Mouse (Mus musculus) thymus, adult 2 months (tissue): ENCODE measurements at regions not wholly inside any gene's neighbourhood (a gene's known extent, or its start where the extent isn't known, plus 50 kb on each side); places are given as distances from the start of the nearest gene placed in this dataset.

Experiments
- DNase-seq: peaks from one replicate; pipeline ENCODE4 v3.0.0; 2021
- H3K27ac ChIP-seq: fragments of 200-500 bp; 2 replicates; pipeline ENCODE4 v1.5.1; 2012; ENCODE audit warnings: low read length, control low read depth; ENCODE audit not compliant: control insufficient read depth, insufficient read depth
- H3K27me3 ChIP-seq: fragments of 200-500 bp; 2 replicates; pipeline ENCODE4 v1.6.1; 2012; ENCODE audit warnings: mild to moderate bottlenecking, low read length, moderate library complexity, mixed read lengths; ENCODE audit not compliant: control insufficient read depth, insufficient read depth
- H3K36me3 ChIP-seq: fragments of 200-500 bp; 2 replicates; pipeline ENCODE4 v1.6.1; 2012; ENCODE audit warnings: mild to moderate bottlenecking, low read length, moderate library complexity; ENCODE audit not compliant: control insufficient read depth, insufficient read depth
- H3K4me1 ChIP-seq: fragments of 200-500 bp; replicated peaks from 2 replicates; pipeline ENCODE4 v1.6.1; 2012; ENCODE audit warnings: low read length; ENCODE audit not compliant: control insufficient read depth, insufficient read depth
- H3K4me3 ChIP-seq: fragments of 200-500 bp; 2 replicates; pipeline ENCODE4 v1.5.1; 2012; ENCODE audit warnings: mild to moderate bottlenecking, low read length, control low read depth, moderate library complexity; ENCODE audit not compliant: control insufficient read depth, insufficient read depth
- CTCF ChIP-seq: fragments of 200-500 bp; IDR thresholded peaks from 2 replicates; pipeline ENCODE4 v1.5.1; 2012; ENCODE audit warnings: mild to moderate bottlenecking, control low read depth, low read length, moderate library complexity, borderline replicate concordance; ENCODE audit not compliant: control insufficient read depth, poor library complexity, insufficient read depth; ENCODE audit errors: extremely low read depth
- POLR2A ChIP-seq: fragments of 200-500 bp; IDR thresholded peaks from 2 replicates; pipeline ENCODE4 v1.6.1; 2012; ENCODE audit warnings: mild to moderate bottlenecking, low read length, control low read depth, moderate library complexity; ENCODE audit not compliant: control insufficient read depth, poor library complexity, insufficient read depth; ENCODE audit errors: extremely low read depth
- WGBS: fragments of 180-500 bp; shearing (Covaris S2); methylation state at CpG from one replicate; pipeline ENCODE4 v1.1.7; 2018; 5-methylcytosine and 5-hydroxymethylcytosine counted together

GRCm38 (mm10) chr13:107641926-107642657, 402.2 kb upstream of the Smim15 start:
- Histone ChIP-seq H3K27ac (no peak overlapping the region), H3K36me3 (no peaks in the 10 kb centered on the region), H3K4me3 (no peak overlapping the region), H3K4me1 (peaks cover 5% of the 10 kb centered on the region; the same call in 1 of the 2 replicates), H3K27me3 (peaks cover 17% of the 10 kb centered on the region)
- no peak for DNase-seq
- WGBS, result 88% methylated on average over 14 of the region's 14 CpGs
- TF ChIP-seq CTCF, result no peak
- no peak for TF ChIP-seq POLR2A

DNA sequence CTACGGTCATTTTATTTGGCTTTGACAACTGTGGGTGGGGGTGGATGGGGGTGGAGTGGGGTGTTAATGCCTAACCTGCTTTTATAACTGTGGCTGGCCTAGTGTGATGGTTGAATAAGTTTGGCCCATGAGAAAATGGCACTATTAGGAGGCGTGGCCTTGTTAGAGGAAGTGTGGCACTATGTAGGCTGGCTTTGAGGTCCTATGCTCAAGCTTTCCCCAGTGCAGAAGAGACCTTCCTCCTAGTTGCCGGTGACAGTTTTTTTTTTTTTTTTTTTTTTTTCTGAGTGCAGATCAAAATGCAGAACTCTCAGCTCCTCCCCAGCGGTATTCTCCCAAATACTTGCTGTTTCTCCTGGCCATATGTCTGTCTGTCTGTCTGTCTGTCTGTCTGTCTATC, 404.6 kb upstream of the Smim15 start:
- no peak for DNase-seq
- no peaks in the 10 kb centered on the region for H3K36me3 ChIP-seq
- WGBS, result 47% methylated on average over 4 of the region's 4 CpGs

GRCm38 (mm10) chr13:107637269-107637668, 407.0 kb upstream of the Smim15 start:
- no peaks in the 10 kb centered on the region for H3K27me3 ChIP-seq
- no peaks in the 10 kb centered on the region for H3K4me1 ChIP-seq
- no peak for DNase-seq
- WGBS, result 88% methylated on average over 5 of the region's 5 CpGs
- H3K27ac ChIP-seq, result no peak overlapping the region
- H3K4me3 ChIP-seq, result no peak overlapping the region
- TF ChIP-seq CTCF, result no peak
- no peak for TF ChIP-seq POLR2A
- H3K36me3 ChIP-seq, result no peaks in the 10 kb centered on the region

More for the DNA sequence above, 404.6 kb upstream of the Smim15 start:
- Histone ChIP-seq H3K27ac (no peak overlapping the region), H3K27me3 (peaks cover under 1% of the 10 kb centered on the region; the same call in 1 of the 2 replicates), H3K4me3 (no peak overlapping the region), H3K4me1 (no peaks in the 10 kb centered on the region)
- no peak for TF ChIP-seq CTCF
- TF ChIP-seq POLR2A, result no peak

DNA sequence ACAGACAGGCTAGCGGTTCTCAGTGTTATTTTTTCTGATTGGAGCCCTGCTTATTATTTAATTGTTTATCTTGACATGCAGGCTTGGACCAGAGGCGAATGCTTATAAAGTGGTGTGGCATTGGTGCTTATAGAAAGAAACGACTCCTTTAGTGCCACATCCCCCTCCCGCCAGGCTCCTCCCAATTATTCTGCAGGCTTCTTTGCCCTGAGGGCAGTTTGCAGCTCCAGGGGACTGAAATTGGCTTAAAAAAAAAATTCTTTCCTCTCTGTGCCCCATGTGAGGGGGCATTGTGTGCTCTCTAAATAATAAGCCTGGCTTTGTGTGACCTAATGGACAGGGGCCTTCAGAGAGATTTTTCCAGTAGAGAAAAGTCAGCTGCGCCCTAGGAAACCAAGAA, 409.1 kb upstream of the Smim15 start:
- WGBS, result 93% methylated on average over 5 of the region's 5 CpGs
- TF ChIP-seq CTCF (no peak), POLR2A (no peak)

GRCm38 (mm10) chr13:107627073-107627472, 417.2 kb upstream of the Smim15 start:
- no peak for TF ChIP-seq POLR2A
- no peak for TF ChIP-seq CTCF
- Histone ChIP-seq H3K36me3 (no peaks in the 10 kb centered on the region), H3K27me3 (no peaks in the 10 kb centered on the region), H3K4me3 (no peak overlapping the region), H3K27ac (no peak overlapping the region), H3K4me1 (no peaks in the 10 kb centered on the region)
- 94% methylated on average over 2 of the region's 2 CpGs for WGBS
- no peak for DNase-seq

More for the DNA sequence above, 409.1 kb upstream of the Smim15 start:
- no peak overlapping the region for H3K4me3 ChIP-seq
- H3K36me3 ChIP-seq, result no peaks in the 10 kb centered on the region
- no peak for DNase-seq
- H3K4me1 ChIP-seq, result no peaks in the 10 kb centered on the region
- H3K27me3 ChIP-seq, result no peaks in the 10 kb centered on the region
- H3K27ac ChIP-seq, result no peak overlapping the region

DNA sequence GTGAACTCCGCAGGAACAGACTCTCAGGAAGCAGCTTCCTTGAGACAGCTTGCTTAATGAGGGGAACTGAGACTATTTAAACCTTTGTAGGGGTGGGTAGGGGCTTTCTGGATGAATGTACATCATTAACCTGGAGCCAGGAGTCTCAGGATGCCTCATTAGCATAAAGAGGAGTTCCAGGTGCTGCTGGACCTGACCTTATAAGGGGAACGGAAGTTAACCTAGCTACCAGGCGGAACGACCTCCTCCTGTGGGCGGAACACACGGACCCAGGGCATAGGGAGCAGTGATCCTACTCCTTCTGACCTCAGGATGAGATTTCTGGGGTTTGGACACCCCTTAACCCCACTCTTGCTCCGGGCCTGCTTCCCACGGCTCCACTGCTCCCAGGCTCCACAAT, 417.6 kb upstream of the Smim15 start:
- 93% methylated on average over 8 of the region's 8 CpGs for WGBS
- DNase-seq, result no peak

DNA sequence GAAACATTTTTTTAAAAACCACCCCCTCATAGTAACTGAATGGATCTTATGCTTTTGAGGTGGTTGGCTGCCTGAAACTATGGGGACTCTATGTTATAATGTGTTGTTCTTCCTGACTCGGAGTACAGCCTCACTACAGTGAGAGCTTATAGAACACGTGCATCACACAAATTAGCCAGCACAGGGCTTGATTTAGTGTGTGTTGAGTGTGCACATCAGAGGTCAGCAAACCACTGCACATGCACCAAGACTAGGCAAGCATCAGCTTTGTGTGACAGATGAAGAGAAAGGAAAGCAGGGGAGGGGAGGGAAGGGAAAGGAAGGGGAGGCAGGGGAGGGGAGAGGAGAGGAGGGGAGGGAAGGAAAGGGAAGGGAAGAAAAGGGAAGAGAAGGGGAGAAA, 422.9 kb upstream of the Smim15 start:
- H3K4me1 ChIP-seq, result no peaks in the 10 kb centered on the region; the same call in 1 of the 2 replicates
- H3K27ac ChIP-seq, result no peak overlapping the region
- no peak for DNase-seq
- WGBS, result 82% methylated on average over 2 of the region's 2 CpGs
- no peak overlapping the region for H3K4me3 ChIP-seq
- no peaks in the 10 kb centered on the region for H3K27me3 ChIP-seq
- no peak for TF ChIP-seq POLR2A
- TF ChIP-seq CTCF, result no peak
- no peaks in the 10 kb centered on the region for H3K36me3 ChIP-seq

More for the DNA sequence above, 417.6 kb upstream of the Smim15 start:
- Histone ChIP-seq H3K4me3 (no peak overlapping the region), H3K27ac (no peak overlapping the region), H3K4me1 (no peaks in the 10 kb centered on the region), H3K27me3 (no peaks in the 10 kb centered on the region), H3K36me3 (no peaks in the 10 kb centered on the region)
- TF ChIP-seq CTCF, result no peak
- TF ChIP-seq POLR2A, result no peak
